In genomic region chr9:74513887-74514286, GRCm38 (mm10) we compare ENCODE assay signal across 16 mouse cellular contexts.
"Had no signal": no experiment of that assay in that cellular context is flagged by ENCODE, and none has a peak within 500 bp of the region (broad histone marks: within the 10 kb centered on the region; RNA-seq: fewer than 3 reads in every experiment).

No protein-coding gene starts in this region.

- H3K27ac ChIP-seq: neural tube, embryonic 13.5 days; neural tube, embryonic 15.5 days; stomach, embryonic 15.5 days; stomach, postnatal 0 days had no signal

- H3K27me3 ChIP-seq: neural tube, embryonic 13.5 days; neural tube, embryonic 15.5 days; stomach, embryonic 15.5 days had no signal

- H3K4me3 ChIP-seq: neural tube, embryonic 13.5 days; neural tube, embryonic 15.5 days; stomach, embryonic 15.5 days had no signal

- H3K4me2 ChIP-seq: neural tube, embryonic 13.5 days; neural tube, embryonic 15.5 days; stomach, embryonic 15.5 days had no signal

- DNase-seq: retina, postnatal 1 day; right cerebral cortex, adult 18-20 months; right cerebral cortex, postnatal 14 days; right cerebral cortex, postnatal 25 days; right cerebral cortex, postnatal 4 days; spleen, adult 18-20 months; thymus, adult 18-20 months; thymus, adult 2 months; thymus, postnatal 14 days; thymus, postnatal 25 days; thymus, postnatal 36 days; thymus, postnatal 4 days had no signal

- H3K9me3 ChIP-seq: neural tube, embryonic 13.5 days; neural tube, embryonic 15.5 days; stomach, embryonic 15.5 days had no signal

- H3K4me1 ChIP-seq: neural tube, embryonic 13.5 days; neural tube, embryonic 15.5 days; stomach, embryonic 15.5 days had no signal

- H3K9ac ChIP-seq: neural tube, embryonic 13.5 days; neural tube, embryonic 15.5 days; stomach, embryonic 15.5 days had no signal

- H3K36me3 ChIP-seq: neural tube, embryonic 13.5 days; neural tube, embryonic 15.5 days; stomach, embryonic 15.5 days had no signal
